Mouse (Mus musculus): ENCODE results near the gene Ccdc59. TPM values are rescaled to one million over a fixed set of nuclear protein-coding genes. Genes with fewer than 3 reads are reported as not detected.

The Ccdc59 gene
- total RNA-seq, 1 experiment: 24.7 TPM

DNA sequence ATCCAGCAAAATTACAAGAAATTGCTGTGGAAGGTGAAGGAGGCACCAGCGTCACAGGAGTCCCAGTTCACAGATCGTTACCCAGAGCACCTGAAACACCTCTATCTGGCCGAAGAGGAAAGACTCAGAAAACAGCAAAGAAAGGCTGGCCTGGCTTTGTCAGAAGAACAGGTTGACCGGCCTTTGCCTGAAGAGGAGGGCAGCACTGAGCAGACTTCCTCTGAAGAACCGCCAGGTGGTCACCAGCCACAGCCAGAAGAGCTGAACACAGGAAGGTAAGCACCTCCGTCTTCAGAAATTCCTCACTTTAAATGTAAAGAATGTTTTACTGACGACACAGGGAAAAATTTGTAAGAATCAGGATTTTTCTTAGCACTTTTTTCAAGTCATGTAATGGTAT, 1.7 kb downstream of the Ccdc59 start:
- in situ Hi-C loops (cut with MboI; ENCODE audit: low sequenced_read_pairs in 2 of 2, unreplicated experiment in 2 of 2): no loop called here
- peak overlapping the region; percentile 83 to 99; a peak in 3 of 4 replicates for H3K4me3 ChIP-seq (ENCODE audit: insufficient read depth in 1 of 2, low read depth in 1 of 2, low read length in 2 of 2, poor library complexity in 1 of 2, severe bottlenecking in 1 of 2)
- TF ChIP-seq ZC3H11A (IDR thresholded peaks at IDR 0.05; ENCODE audit: borderline replicate concordance, low read depth, low read length) (no peak), ZNF384 (IDR thresholded peaks at IDR 0.05; ENCODE audit: low read depth, low read length) (no peak), HCFC1 (IDR thresholded peaks at IDR 0.05; ENCODE audit: borderline replicate concordance, insufficient read depth, low read length) (no peak), MAFK (IDR thresholded peaks at IDR 0.05; ENCODE audit: insufficient read depth, low read depth, low read length) (no peak), CHD2 (IDR thresholded peaks at IDR 0.05; ENCODE audit: low read depth, low read length) (no peak)

GRCm38 (mm10) chr10:105850286-105850685, 9.4 kb downstream of the Ccdc59 start:
- H3K36me3 ChIP-seq (ENCODE audit: control insufficient read depth, insufficient read depth, low read length, poor library complexity, severe bottlenecking): peaks cover 6% of the 10 kb centered on the region
- in situ Hi-C loops (cut with MboI; ENCODE audit: low sequenced_read_pairs in 2 of 2, unreplicated experiment in 2 of 2): loop anchor here in 1 of 2 experiments (25.0 kb wide), 1 partner anchor 737 kb away; no protein-coding TSS in a partner anchor
- H3K9ac ChIP-seq (ENCODE audit: insufficient read depth, low read depth, low read length, poor library complexity, severe bottlenecking): no peak overlapping the region
- TF ChIP-seq ZC3H11A (IDR thresholded peaks at IDR 0.05; ENCODE audit: borderline replicate concordance, low read depth, low read length): no peak
- no peak for TF ChIP-seq MAFK (IDR thresholded peaks at IDR 0.05; ENCODE audit: insufficient read depth, low read depth, low read length)
- TF ChIP-seq HCFC1 (IDR thresholded peaks at IDR 0.05; ENCODE audit: borderline replicate concordance, insufficient read depth, low read length): no peak
- no peak for TF ChIP-seq ZNF384 (IDR thresholded peaks at IDR 0.05; ENCODE audit: low read depth, low read length)
- TF ChIP-seq CHD2 (IDR thresholded peaks at IDR 0.05; ENCODE audit: low read depth, low read length): no peak
- H3K4me3 ChIP-seq (ENCODE audit: insufficient read depth in 1 of 2, low read depth in 1 of 2, low read length in 2 of 2, poor library complexity in 1 of 2, severe bottlenecking in 1 of 2): no peak overlapping the region
- DNase-seq (ENCODE audit: low read depth, low spot score): no peak
- no peaks in the 10 kb centered on the region for H3K9me3 ChIP-seq (ENCODE audit: control insufficient read depth, insufficient read depth, low read depth, low read length)
- no peaks in the 10 kb centered on the region for H3K4me1 ChIP-seq (ENCODE audit: control insufficient read depth in 2 of 2, insufficient read depth in 2 of 2, low read length in 2 of 2, poor library complexity in 1 of 2)
- H3K27ac ChIP-seq (ENCODE audit: insufficient read depth, low read depth, low read length, poor library complexity, severe bottlenecking): no peak overlapping the region

More for the DNA sequence above, 1.7 kb downstream of the Ccdc59 start:
- H3K4me1 ChIP-seq (ENCODE audit: control insufficient read depth in 2 of 2, insufficient read depth in 2 of 2, low read length in 2 of 2, poor library complexity in 1 of 2): no peaks in the 10 kb centered on the region
- DNase-seq (ENCODE audit: low read depth, low spot score): peak; percentile 12
- no peak overlapping the region for H3K27ac ChIP-seq (ENCODE audit: insufficient read depth, low read depth, low read length, poor library complexity, severe bottlenecking)
- H3K9me3 ChIP-seq (ENCODE audit: control insufficient read depth, insufficient read depth, low read depth, low read length): no peaks in the 10 kb centered on the region
- peaks cover 24% of the 10 kb centered on the region for H3K36me3 ChIP-seq (ENCODE audit: control insufficient read depth, insufficient read depth, low read length, poor library complexity, severe bottlenecking)
- peak overlapping the region; percentile 26; the same call in 1 of the 2 replicates for H3K9ac ChIP-seq (ENCODE audit: insufficient read depth, low read depth, low read length, poor library complexity, severe bottlenecking)

DNA sequence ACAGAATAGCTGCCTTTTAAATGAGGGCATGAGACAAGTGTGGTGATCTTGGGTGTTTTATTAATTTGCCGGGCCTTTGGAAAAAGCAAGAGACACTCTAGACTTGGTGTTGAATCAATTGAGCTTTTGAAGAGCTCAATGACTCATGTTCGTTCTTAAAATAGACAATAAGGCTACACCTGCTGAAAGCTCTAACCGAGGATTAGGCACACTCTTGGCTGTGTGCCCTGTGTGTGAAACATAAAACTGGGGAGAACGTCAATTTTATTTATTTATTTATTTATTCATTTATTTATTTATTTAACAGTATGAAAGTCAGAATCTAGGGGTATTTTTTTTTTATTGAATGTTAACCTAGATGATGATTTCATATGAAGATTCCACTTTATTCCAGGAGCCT, 10.3 kb downstream of the Ccdc59 start:
- no peak for DNase-seq (ENCODE audit: low read depth, low spot score)
- in situ Hi-C loops (cut with MboI; ENCODE audit: low sequenced_read_pairs in 2 of 2, unreplicated experiment in 2 of 2): loop anchor here in 1 of 2 experiments (25.0 kb wide), 1 partner anchor 736 kb away; no protein-coding TSS in a partner anchor
- TF ChIP-seq ZC3H11A (IDR thresholded peaks at IDR 0.05; ENCODE audit: borderline replicate concordance, low read depth, low read length): no peak
- no peak for TF ChIP-seq MAFK (IDR thresholded peaks at IDR 0.05; ENCODE audit: insufficient read depth, low read depth, low read length)
- TF ChIP-seq HCFC1 (IDR thresholded peaks at IDR 0.05; ENCODE audit: borderline replicate concordance, insufficient read depth, low read length): no peak
- TF ChIP-seq CHD2 (IDR thresholded peaks at IDR 0.05; ENCODE audit: low read depth, low read length): no peak
- no peak for TF ChIP-seq ZNF384 (IDR thresholded peaks at IDR 0.05; ENCODE audit: low read depth, low read length)

GRCm38 (mm10) chr10:105867312-105867711, 26.4 kb downstream of the Ccdc59 start:
- Histone ChIP-seq H3K9me3 (ENCODE audit: control insufficient read depth, insufficient read depth, low read depth, low read length) (no peaks in the 10 kb centered on the region), H3K27ac (ENCODE audit: insufficient read depth, low read depth, low read length, poor library complexity, severe bottlenecking) (no peak overlapping the region), H3K4me3 (ENCODE audit: insufficient read depth in 1 of 2, low read depth in 1 of 2, low read length in 2 of 2, poor library complexity in 1 of 2, severe bottlenecking in 1 of 2) (no peak overlapping the region), H3K9ac (ENCODE audit: insufficient read depth, low read depth, low read length, poor library complexity, severe bottlenecking) (no peak overlapping the region), H3K4me1 (ENCODE audit: control insufficient read depth in 2 of 2, insufficient read depth in 2 of 2, low read length in 2 of 2, poor library complexity in 1 of 2) (no peaks in the 10 kb centered on the region), H3K36me3 (ENCODE audit: control insufficient read depth, insufficient read depth, low read length, poor library complexity, severe bottlenecking) (no peaks in the 10 kb centered on the region)
- in situ Hi-C loops (cut with MboI; ENCODE audit: low sequenced_read_pairs in 2 of 2, unreplicated experiment in 2 of 2): loop anchor here (10.0 to 25.0 kb wide), 2 partner anchors 717 to 720 kb away; no protein-coding TSS in a partner anchor
- TF ChIP-seq ZC3H11A (IDR thresholded peaks at IDR 0.05; ENCODE audit: borderline replicate concordance, low read depth, low read length): 0 out of 2 replicates have a peak, but pooled peaks have one; percentile 46
- TF ChIP-seq MAFK (IDR thresholded peaks at IDR 0.05; ENCODE audit: insufficient read depth, low read depth, low read length): no peak
- TF ChIP-seq ZNF384 (IDR thresholded peaks at IDR 0.05; ENCODE audit: low read depth, low read length): no peak
- no peak for TF ChIP-seq CHD2 (IDR thresholded peaks at IDR 0.05; ENCODE audit: low read depth, low read length)
- TF ChIP-seq HCFC1 (IDR thresholded peaks at IDR 0.05; ENCODE audit: borderline replicate concordance, insufficient read depth, low read length): no peak
- DNase-seq (ENCODE audit: low read depth, low spot score): peak; percentile 3

More for the DNA sequence above, 10.3 kb downstream of the Ccdc59 start:
- no peak overlapping the region for H3K4me3 ChIP-seq (ENCODE audit: insufficient read depth in 1 of 2, low read depth in 1 of 2, low read length in 2 of 2, poor library complexity in 1 of 2, severe bottlenecking in 1 of 2)
- H3K36me3 ChIP-seq (ENCODE audit: control insufficient read depth, insufficient read depth, low read length, poor library complexity, severe bottlenecking): peaks cover 4% of the 10 kb centered on the region
- no peaks in the 10 kb centered on the region for H3K9me3 ChIP-seq (ENCODE audit: control insufficient read depth, insufficient read depth, low read depth, low read length)
- no peak overlapping the region for H3K9ac ChIP-seq (ENCODE audit: insufficient read depth, low read depth, low read length, poor library complexity, severe bottlenecking)
- no peaks in the 10 kb centered on the region for H3K4me1 ChIP-seq (ENCODE audit: control insufficient read depth in 2 of 2, insufficient read depth in 2 of 2, low read length in 2 of 2, poor library complexity in 1 of 2)
- H3K27ac ChIP-seq (ENCODE audit: insufficient read depth, low read depth, low read length, poor library complexity, severe bottlenecking): no peak overlapping the region

Other genes with a start within 250 kb of the Ccdc59 start
- 14.2 and 21.3 TPM in 2 replicates for gene Mettl25, start 313 bp downstream of the Ccdc59 start, total RNA-seq (2012; rRNA removed)

All from ES-E14 (cell line).